Mouse (Mus musculus): Measurements from ENCODE around the gene Gm14327.
"Not testable (repeated sequence)": the region's sequence is repeated elsewhere in the genome, so short reads cannot be mapped to it uniquely, and the experiment has no call there.

Gm14327 gene

GRCm38 (mm10) chr2:177897046-177897578, at the start of gene Gm14327:
Gene Gm14327 (plus strand): TSS chr2:177897096.
- not testable (repeated sequence) for DNase-seq (ENCODE audit: low read depth)

- not testable (repeated sequence) for DNase-seq (ENCODE audit: low read depth)
These were observed 34.6 kb upstream of the Gm14327 start for GRCm38 (mm10) chr2:177862254-177862653.

- not testable (repeated sequence) for DNase-seq (ENCODE audit: low read depth)
These were observed 9.2 kb upstream of the Gm14327 start for GRCm38 (mm10) chr2:177887743-177888142.

- DNase-seq (ENCODE audit: low read depth) = not testable (repeated sequence)
These were observed 1.3 kb downstream of the Gm14327 start for GRCm38 (mm10) chr2:177898171-177898570.

- DNase-seq (ENCODE audit: low read depth) = not testable (repeated sequence)
These were observed 6.4 kb downstream of the Gm14327 start for GRCm38 (mm10) chr2:177903276-177903675.

GRCm38 (mm10) chr2:177925563-177926103, 28.7 kb downstream of the Gm14327 start, which contains the start of gene Zfp972:
Gene Zfp972 (minus strand): TSS chr2:177925613.
- DNase-seq (ENCODE audit: low read depth) = peak; percentile 85

All from 416B (cell line).